Comparison of ENCODE assay signal across 1 mouse cellular context in genomic region chr11:62604886-62605618, GRCm38 (mm10).
TF ChIP-seq lines count a peak whose summit lies in the region.

No protein-coding gene starts in this region.

TF ChIP-seq in CH12.LX, 34 proteins besides CTCF, POLR2A, EP300 and RAD21:
- TF ChIP-seq SIN3A (IDR thresholded peaks at IDR 0.05; ENCODE audit: low read length) = 0 out of 2 replicates have a peak, but pooled peaks have one; percentile 12
- peak; percentile 92 for TF ChIP-seq POLR2AphosphoS2 (IDR thresholded peaks at IDR 0.05; ENCODE audit: low read depth, low read length)
- TF ChIP-seq MAX (IDR thresholded peaks at IDR 0.05; ENCODE audit: low read length) = no peak
- TF ChIP-seq TBP (conservative IDR thresholded peaks at IDR 0.05; ENCODE audit: low read depth, low read length) = 0 out of 2 replicates have a peak, but pooled peaks have one; percentile 2
- 0 out of 2 replicates have a peak, but pooled peaks have one; percentile 65 for TF ChIP-seq UBTF (IDR thresholded peaks at IDR 0.05; ENCODE audit: low read depth, low read length)
- TF ChIP-seq MXI1 (IDR thresholded peaks at IDR 0.05; ENCODE audit: low read depth, low read length) = peak; percentile 11; the same call in 1 of the 2 replicates
- TF ChIP-seq ZNF384 (IDR thresholded peaks at IDR 0.05; ENCODE audit: low read depth, low read length) = no peak
